Mouse (Mus musculus): ENCODE measurements around the gene Fam19a2.

Gene Fam19a2

DNA sequence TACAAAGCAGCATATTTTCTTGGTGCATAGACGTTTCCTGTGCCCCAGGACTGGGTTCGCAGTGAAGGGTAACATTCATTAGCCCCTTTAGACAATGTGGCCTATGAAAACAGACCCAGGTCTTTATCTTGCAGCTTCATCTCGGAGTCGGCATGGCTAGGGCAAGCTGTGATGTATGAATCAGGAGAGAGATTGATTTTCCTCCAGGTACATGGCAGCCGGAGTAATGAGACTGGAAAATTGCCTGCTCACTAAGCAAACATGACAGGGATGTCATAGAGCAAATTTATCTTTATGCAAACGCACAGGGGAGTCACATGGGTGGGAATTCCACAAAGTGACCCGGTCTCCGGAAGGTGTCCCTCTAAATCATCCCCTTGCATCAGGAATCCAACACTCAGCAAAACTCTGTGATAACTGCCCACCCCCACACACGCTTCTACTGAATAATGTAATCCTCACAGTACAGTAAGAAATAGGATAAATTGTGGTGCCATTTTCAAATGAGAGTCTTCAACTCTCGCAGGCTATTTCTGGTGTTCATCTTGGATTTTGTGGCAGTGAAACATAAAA, 306.9 kb downstream of the Fam19a2 start:
- no peak for DNase-seq (ENCODE audit: low spot score)

GRCm38 (mm10) chr10:123572342-123573070, 308.7 kb downstream of the Fam19a2 start:
- no peak for DNase-seq (ENCODE audit: low spot score)

GRCm38 (mm10) chr10:123577823-123578222, 314.0 kb downstream of the Fam19a2 start:
- DNase-seq (ENCODE audit: low spot score): no peak

- DNase-seq (ENCODE audit: low spot score): no peak
Observed at GRCm38 (mm10) chr10:123579012-123579411, 315.2 kb downstream of the Fam19a2 start.

- DNase-seq (ENCODE audit: low spot score): no peak
Observed at GRCm38 (mm10) chr10:123595043-123595442, 331.2 kb downstream of the Fam19a2 start.

DNA sequence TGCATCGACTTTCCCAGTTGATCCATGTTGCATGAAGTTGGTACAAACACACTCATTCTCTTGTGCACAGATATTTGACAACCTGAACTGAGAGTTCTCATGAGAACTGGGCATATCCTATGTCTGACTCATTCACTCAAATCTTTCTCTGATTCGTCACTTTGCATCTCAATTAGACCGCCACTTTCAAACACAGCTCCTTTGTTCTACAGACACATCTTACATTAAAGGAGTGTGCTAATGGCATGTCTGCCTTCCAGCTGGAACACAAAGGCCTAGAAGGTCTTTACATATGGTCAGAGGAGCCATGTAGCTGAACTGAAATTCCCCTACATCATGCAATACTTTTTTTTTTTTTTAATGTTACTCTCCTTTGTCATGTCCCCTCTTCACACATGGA, 333.3 kb downstream of the Fam19a2 start:
- no peak for DNase-seq (ENCODE audit: low spot score)

DNA sequence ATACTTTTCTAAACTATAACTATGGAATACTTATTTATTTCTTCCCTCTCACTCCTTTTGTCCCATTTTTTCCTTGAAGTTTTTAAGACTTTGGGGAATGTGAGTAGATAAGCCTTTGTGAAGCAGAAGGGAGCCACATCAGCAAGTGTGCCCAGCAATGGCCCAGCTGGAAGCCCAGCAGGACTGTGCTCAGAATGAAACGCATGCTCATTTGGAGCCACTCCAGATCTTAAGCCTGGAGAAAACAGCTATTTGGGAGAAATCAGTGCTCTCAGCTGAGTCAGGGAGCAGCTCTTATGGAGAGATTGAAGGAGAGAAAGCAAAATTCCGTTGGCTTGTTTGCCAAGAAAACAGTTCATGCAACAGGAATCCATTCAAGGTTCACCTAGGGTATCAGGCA, 341.9 kb downstream of the Fam19a2 start:
- DNase-seq (ENCODE audit: low spot score): no peak

DNA sequence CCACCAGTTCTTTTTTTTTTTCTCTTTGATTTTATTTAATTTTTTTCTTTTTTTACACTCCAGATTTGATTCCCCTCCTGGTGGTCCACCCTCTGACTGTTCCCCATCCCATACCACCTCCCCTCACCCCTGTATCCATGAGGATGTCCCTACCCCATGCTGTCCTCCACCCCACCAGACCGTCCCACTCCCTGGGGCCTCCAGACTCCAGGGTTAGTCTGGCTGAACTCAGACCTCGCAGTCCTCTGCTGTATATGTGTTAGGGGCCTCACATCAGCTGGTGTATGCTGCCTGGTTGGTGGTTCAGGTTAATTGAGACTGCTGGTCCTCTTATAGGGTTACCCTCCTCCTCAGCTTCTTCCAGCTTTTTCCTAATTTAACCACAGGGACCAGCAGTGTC, 362.9 kb downstream of the Fam19a2 start:
- no peak for DNase-seq (ENCODE audit: low spot score)

- no peak for DNase-seq (ENCODE audit: low spot score)
Observed at GRCm38 (mm10) chr10:123629248-123629744, 365.5 kb downstream of the Fam19a2 start.

DNA sequence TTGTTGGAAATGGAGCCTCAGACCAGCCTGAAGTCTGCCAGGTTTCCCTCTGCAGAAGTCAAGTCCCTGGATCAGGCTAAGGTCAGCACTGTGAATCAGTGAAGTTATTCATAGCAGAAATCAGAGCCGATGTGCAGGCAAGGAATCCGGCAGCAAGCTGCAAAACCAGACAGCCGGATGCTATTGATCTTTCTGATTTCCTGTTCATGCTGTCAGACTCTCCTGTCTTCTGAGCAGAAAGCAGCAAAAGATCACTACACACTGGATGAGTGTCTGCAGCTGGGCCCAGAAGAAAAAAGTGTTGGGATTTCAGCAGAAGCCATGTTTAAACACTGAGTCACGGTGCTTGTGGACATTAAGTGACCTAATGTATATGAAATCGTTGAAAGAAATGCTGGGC, 368.2 kb downstream of the Fam19a2 start:
- no peak for DNase-seq (ENCODE audit: low spot score)

DNA sequence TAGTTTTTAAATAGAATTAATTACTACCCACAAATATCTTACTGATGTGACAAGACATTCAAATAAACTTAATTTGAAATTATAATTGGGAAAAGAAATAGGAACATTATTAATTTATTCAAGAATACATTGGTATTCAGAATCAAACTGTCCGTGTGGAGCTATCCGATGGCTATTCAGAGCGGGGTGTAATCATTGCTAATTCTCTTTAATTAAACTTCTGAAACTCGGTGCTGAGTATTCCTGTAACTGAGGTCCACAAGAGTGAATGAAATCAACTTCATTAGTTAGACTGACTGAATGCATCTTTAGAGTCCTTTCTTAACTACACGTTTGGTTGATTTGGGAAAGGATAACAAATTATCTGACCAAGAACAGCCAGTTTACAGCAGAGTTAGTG, 372.9 kb downstream of the Fam19a2 start:
- no peak for DNase-seq (ENCODE audit: low spot score)

- DNase-seq (ENCODE audit: low spot score): no peak
Observed at GRCm38 (mm10) chr10:123637496-123637895, 373.7 kb downstream of the Fam19a2 start.

GRCm38 (mm10) chr10:123645568-123645967, 381.8 kb downstream of the Fam19a2 start:
- no peak for DNase-seq (ENCODE audit: low spot score)

- DNase-seq (ENCODE audit: low spot score): no peak
Observed at GRCm38 (mm10) chr10:123671208-123671607, 407.4 kb downstream of the Fam19a2 start.

- no peak for DNase-seq (ENCODE audit: low spot score)
Observed at GRCm38 (mm10) chr10:123678284-123678864, 414.6 kb downstream of the Fam19a2 start.

GRCm38 (mm10) chr10:123682718-123683255, 419.0 kb downstream of the Fam19a2 start:
- DNase-seq (ENCODE audit: low spot score): no peak

DNA sequence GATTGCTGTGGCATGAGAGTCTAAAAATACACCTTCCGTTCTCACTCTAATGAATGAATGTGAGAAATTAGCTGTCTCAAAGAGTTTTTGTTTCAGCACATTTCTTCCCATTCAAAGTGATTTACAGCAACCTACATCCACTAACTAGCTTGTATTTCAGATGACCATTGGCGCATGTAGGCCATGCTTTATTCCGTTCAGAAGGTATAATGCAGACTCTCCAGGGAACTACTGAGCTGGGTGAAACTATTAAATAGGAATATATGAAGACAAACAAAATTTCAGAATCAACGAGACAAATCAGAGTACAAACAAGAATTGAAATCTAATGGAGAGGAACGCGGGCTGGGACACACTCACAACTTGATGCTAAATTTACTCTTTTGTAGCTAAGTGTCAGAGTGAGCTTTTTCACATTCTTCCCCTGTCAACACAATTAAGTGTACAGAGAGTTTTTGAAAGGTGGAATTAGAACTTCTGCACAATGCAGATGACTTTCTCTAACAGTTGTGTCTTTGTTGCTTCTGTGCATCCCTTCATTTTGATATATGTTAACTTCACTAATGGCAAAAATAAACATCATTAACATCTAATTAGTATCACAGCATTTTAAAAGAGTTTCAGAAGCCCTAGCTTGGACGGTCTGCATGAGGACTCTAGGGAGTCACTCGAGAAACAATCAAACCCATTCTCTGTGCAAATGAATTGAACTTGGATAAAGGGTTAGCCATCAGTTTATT, 428.6 kb downstream of the Fam19a2 start:
- no peak for DNase-seq (ENCODE audit: low spot score)

GRCm38 (mm10) chr10:123692926-123693224, 429.1 kb downstream of the Fam19a2 start:
- no peak for DNase-seq (ENCODE audit: low spot score)

DNA sequence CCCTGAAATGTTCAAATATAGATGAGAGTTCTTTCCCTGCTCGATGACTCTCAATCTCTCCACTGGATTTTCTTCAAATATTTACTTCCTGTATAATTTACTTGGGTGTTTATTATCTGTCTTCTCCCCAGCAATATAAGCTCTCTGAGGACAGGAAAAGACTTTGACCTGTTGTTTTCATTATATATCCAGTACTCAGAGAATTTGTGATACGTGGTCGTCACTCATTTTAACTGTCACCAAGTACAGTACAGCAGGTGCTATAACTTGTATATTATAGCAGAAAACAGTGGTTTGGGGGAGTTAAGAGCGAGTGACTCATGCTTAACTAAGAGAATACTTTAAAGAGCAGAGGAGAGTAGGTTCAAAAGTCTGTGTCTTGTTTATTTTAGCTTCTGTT, 438.8 kb downstream of the Fam19a2 start:
- no peak for DNase-seq (ENCODE audit: low spot score)

DNA sequence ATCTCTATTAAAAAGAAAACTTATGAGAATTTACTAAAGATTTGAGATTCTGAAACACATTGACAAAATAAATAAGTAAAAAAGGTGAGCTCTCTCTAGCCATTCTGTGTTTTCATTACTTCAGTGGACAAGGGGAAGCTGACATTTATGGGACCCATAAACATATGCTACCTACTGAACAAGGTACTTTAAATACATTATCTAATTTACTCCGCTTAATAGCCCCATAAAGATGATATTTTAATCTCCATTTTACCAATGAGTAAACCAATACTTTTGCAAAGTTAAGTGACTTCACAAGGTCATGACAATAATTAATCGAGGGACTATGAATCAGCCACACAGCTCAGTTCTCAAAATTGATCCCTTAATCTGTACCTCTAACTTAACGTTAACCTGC, 443.2 kb downstream of the Fam19a2 start:
- DNase-seq (ENCODE audit: low spot score): no peak

- no peak for DNase-seq (ENCODE audit: low spot score)
Observed at GRCm38 (mm10) chr10:123710738-123711137, 446.9 kb downstream of the Fam19a2 start.

- DNase-seq (ENCODE audit: low spot score): no peak
Observed at GRCm38 (mm10) chr10:123721952-123722460, 458.2 kb downstream of the Fam19a2 start.

Measured in urinary bladder, postnatal 14 days (tissue).